ENCODE assay signal across 15 mouse cellular contexts in the genomic region with DNA sequence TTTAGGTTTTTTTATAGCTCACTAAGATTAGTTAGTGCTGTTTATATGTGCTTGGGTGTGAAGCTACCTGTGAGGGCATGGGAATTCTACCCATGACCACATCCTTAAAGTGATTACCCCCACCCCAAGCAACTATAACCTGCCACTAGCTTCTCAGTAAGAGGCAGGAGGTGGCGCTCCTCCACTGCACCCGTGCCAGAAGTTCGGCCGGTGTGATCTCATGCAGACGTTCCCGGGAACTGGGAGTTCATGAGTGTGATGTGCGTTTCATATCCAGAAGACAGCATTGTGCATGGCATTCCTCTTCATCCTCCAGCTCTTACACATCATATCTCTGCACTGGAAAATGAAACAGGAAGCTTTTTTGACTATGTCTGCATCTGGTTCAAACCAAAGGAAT. TPM values are rescaled to one million over a fixed set of nuclear protein-coding genes. Genes with fewer than 3 reads are reported as not detected.
DNase-seq lines count a peak whose midpoint lies in the region; ATAC-seq and TF ChIP-seq lines count a peak whose summit lies in the region.
"Had no signal": no experiment of that assay in that cellular context is flagged by ENCODE, and none has a peak within 500 bp of the region (broad histone marks: within the 10 kb centered on the region; RNA-seq: fewer than 3 reads in every experiment).

No protein-coding gene starts in this region.

- DNase-seq in frontal cortex, postnatal 10 days (ENCODE audit: low spot score in 2 of 2), result no peak
- DNase-seq in left cerebral cortex, adult 2 months (ENCODE audit: extremely low spot score in 1 of 2, low spot score in 2 of 2), result no peak
- DNase-seq in left cerebral cortex, postnatal 25 days (ENCODE audit: low spot score in 2 of 2), result no peak
- peak; percentile 22 for DNase-seq in right cerebral cortex, postnatal 4 days
- DNase-seq in right cerebral cortex, postnatal 36 days (ENCODE audit: low spot score in 2 of 2), result no peak
- no peak for DNase-seq in spleen, adult 12 weeks (ENCODE audit: low spot score)
- DNase-seq in urinary bladder, postnatal 36 days (ENCODE audit: low spot score in 2 of 2), result no peak

- no peak overlapping the region for H3K4me3 ChIP-seq in left cerebral cortex, adult 2 months
- H3K4me3 ChIP-seq: forebrain, embryonic 13.5 days; hindbrain, embryonic 15.5 days; liver, embryonic 15.5 days; midbrain, embryonic 12.5 days; stomach, embryonic 15.5 days had no signal

- H3K27ac ChIP-seq in left cerebral cortex, adult 2 months, result no peak overlapping the region
- H3K27ac ChIP-seq: forebrain, embryonic 13.5 days; hindbrain, embryonic 15.5 days; liver, embryonic 15.5 days; midbrain, embryonic 12.5 days; stomach, embryonic 15.5 days had no signal

- TF ChIP-seq CTCF in left cerebral cortex, adult 2 months (IDR thresholded peaks at IDR 0.05), result peak; percentile 13; the same call in 1 of the 2 replicates

- intact Hi-C loops in left cerebral cortex, adult 2 months (cut with DNase I), result loop anchor here (1.0 to 5.0 kb wide), 2 partner anchors 108 to 432 kb away; no protein-coding TSS in a partner anchor
- intact Hi-C loops in left cerebral cortex, postnatal 25 days (cut with DNase I), result loop anchor here (5.0 kb wide), 1 partner anchor 432 kb away; no protein-coding TSS in a partner anchor

- peak; percentile 66 for ATAC-seq in frontal cortex, adult (ENCODE audit: low TSS enrichment)
- ATAC-seq: CD4-positive, CD25-positive, alpha-beta regulatory T cell, adult 4 months; forebrain, embryonic 13.5 days had no signal

RNA-seq across cellular contexts. Expression of gene Moxd1, which starts 32.9 kb away (rescaled TPM):
- total RNA-seq in left cerebral cortex, adult 2 months (2021), result 1 to 10 TPM; 7.7 to 9.8 TPM
- 1 to 10 TPM; 8.2 to 8.8 TPM for total RNA-seq in left cerebral cortex, postnatal 25 days (2021)
- total RNA-seq: granulocyte monocyte progenitor cell, adult 5-6 weeks had no signal

RNA-seq across cellular contexts. Expression of gene Stx7, which starts 41.3 kb away (rescaled TPM):
- 100 to 1,000 TPM; 136 to 144 TPM for total RNA-seq in left cerebral cortex, adult 2 months (2021)
- total RNA-seq in left cerebral cortex, postnatal 25 days (2021), result 100 to 1,000 TPM; 128 to 129 TPM
